Mouse (Mus musculus): Measurements from ENCODE around the gene Nudt17.

- TF ChIP-seq GATA1 (IDR thresholded peaks at IDR 0.05; ENCODE audit: borderline replicate concordance, low read length) = no peak
- no peak for TF ChIP-seq FLI1 (IDR thresholded peaks at IDR 0.05; ENCODE audit: low read length)
Measured at GRCm38 (mm10) chr3:96737013-96737740, 28.8 kb upstream of the Nudt17 start.

Measured in megakaryocyte, embryonic 14.5 days (primary cell).